Mouse (Mus musculus): ENCODE measurements around the gene Antxr2. TPM values are rescaled to one million over a fixed set of nuclear protein-coding genes. Genes with fewer than 3 reads are reported as not detected.

The Antxr2 gene
- polyA plus RNA-seq, 1 experiment from 2014 or later: 6.0 TPM

GRCm38 (mm10) chr5:98025921-98026320 lies 4.9 kb downstream of the Antxr2 start:
- no peak for ATAC-seq (ENCODE audit: insufficient read depth)
- Histone ChIP-seq H3K36me3 (replicated peaks) (no peaks in the 10 kb centered on the region; the same call in 1 of the 2 replicates), H3K4me3 (replicated peaks) (no peak overlapping the region), H3K9ac (no peak overlapping the region), H3K4me2 (no peak overlapping the region), H3K4me1 (replicated peaks) (peaks cover 7% of the 10 kb centered on the region; the same call in 1 of the 2 replicates), H3K27ac (replicated peaks) (no peak overlapping the region), H3K9me3 (replicated peaks) (no peaks in the 10 kb centered on the region), H3K27me3 (peaks cover 7% of the 10 kb centered on the region; the same call in 1 of the 2 replicates)
- 65% methylated on average over 2 of the region's 2 CpGs for WGBS (ENCODE audit: insufficient replicate concordance)

DNA sequence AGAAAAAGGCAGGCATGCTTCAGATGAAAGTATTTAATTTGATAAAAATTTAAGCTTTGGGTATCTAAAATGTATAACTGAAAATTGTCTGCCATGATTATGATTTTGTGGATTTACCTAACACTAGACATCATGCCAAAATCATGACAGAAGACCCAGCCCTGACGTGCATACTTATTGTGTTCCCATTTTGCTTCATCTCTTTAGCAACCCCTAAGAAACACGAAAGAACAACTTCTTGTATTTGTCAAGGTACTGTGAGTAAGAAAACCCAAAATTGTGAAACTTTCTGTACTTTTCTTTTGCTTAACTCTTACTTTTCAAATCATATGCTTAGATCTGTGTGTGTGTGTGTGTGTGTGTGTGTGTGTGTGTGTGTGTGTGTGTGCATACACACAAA lies 6.3 kb downstream of the Antxr2 start:
- 62% methylated on average over 2 of the region's 2 CpGs for WGBS (ENCODE audit: insufficient replicate concordance)
- Histone ChIP-seq H3K4me1 (replicated peaks) (peaks cover 7% of the 10 kb centered on the region; the same call in 1 of the 2 replicates), H3K4me2 (no peak overlapping the region), H3K4me3 (replicated peaks) (no peak overlapping the region), H3K27me3 (no peaks in the 10 kb centered on the region), H3K9me3 (replicated peaks) (no peaks in the 10 kb centered on the region), H3K27ac (replicated peaks) (no peak overlapping the region), H3K9ac (no peak overlapping the region), H3K36me3 (replicated peaks) (no peaks in the 10 kb centered on the region; the same call in 1 of the 2 replicates)
- no peak for ATAC-seq (ENCODE audit: insufficient read depth)

- H3K36me3 ChIP-seq (replicated peaks): no peaks in the 10 kb centered on the region; the same call in 1 of the 2 replicates
- ATAC-seq (ENCODE audit: insufficient read depth): no peak
Measured at GRCm38 (mm10) chr5:98021518-98021917, 9.3 kb downstream of the Antxr2 start.

GRCm38 (mm10) chr5:98020658-98021057 lies 10.2 kb downstream of the Antxr2 start:
- H3K27me3 ChIP-seq: no peaks in the 10 kb centered on the region
- H3K9ac ChIP-seq: no peak overlapping the region
- H3K4me2 ChIP-seq: no peak overlapping the region
- no peak overlapping the region for H3K27ac ChIP-seq (replicated peaks)
- no peak for ATAC-seq (ENCODE audit: insufficient read depth)
- H3K9me3 ChIP-seq (replicated peaks): no peaks in the 10 kb centered on the region
- no peaks in the 10 kb centered on the region for H3K36me3 ChIP-seq (replicated peaks)
- no peaks in the 10 kb centered on the region for H3K4me1 ChIP-seq (replicated peaks)
- H3K4me3 ChIP-seq (replicated peaks): no peak overlapping the region

More at GRCm38 (mm10) chr5:98021518-98021917, 9.3 kb downstream of the Antxr2 start:
- no peaks in the 10 kb centered on the region for H3K9me3 ChIP-seq (replicated peaks)
- WGBS (ENCODE audit: insufficient replicate concordance): 76% methylated on average over 4 of the region's 4 CpGs
- H3K4me1 ChIP-seq (replicated peaks): no peaks in the 10 kb centered on the region
- H3K4me2 ChIP-seq: no peak overlapping the region
- no peak overlapping the region for H3K27ac ChIP-seq (replicated peaks)
- H3K4me3 ChIP-seq (replicated peaks): no peak overlapping the region
- H3K27me3 ChIP-seq: no peaks in the 10 kb centered on the region
- H3K9ac ChIP-seq: no peak overlapping the region

GRCm38 (mm10) chr5:98019396-98019795 lies 11.4 kb downstream of the Antxr2 start:
- no peaks in the 10 kb centered on the region for H3K27me3 ChIP-seq
- H3K9ac ChIP-seq: no peak overlapping the region
- no peak overlapping the region for H3K27ac ChIP-seq (replicated peaks)
- no peak for ATAC-seq (ENCODE audit: insufficient read depth)
- no peak overlapping the region for H3K4me3 ChIP-seq (replicated peaks)
- no peak overlapping the region for H3K4me2 ChIP-seq
- WGBS (ENCODE audit: insufficient replicate concordance): 52% methylated on average over 1 of the region's 1 CpGs
- H3K4me1 ChIP-seq (replicated peaks): no peaks in the 10 kb centered on the region
- no peaks in the 10 kb centered on the region for H3K36me3 ChIP-seq (replicated peaks)
- no peaks in the 10 kb centered on the region for H3K9me3 ChIP-seq (replicated peaks)

GRCm38 (mm10) chr5:98018162-98018561 lies 12.7 kb downstream of the Antxr2 start:
- Histone ChIP-seq H3K27me3 (no peaks in the 10 kb centered on the region), H3K27ac (replicated peaks) (no peak overlapping the region), H3K4me3 (replicated peaks) (no peak overlapping the region), H3K9ac (no peak overlapping the region), H3K4me1 (replicated peaks) (no peaks in the 10 kb centered on the region), H3K9me3 (replicated peaks) (no peaks in the 10 kb centered on the region), H3K36me3 (replicated peaks) (no peaks in the 10 kb centered on the region), H3K4me2 (no peak overlapping the region)
- ATAC-seq (ENCODE audit: insufficient read depth): no peak; the same call in 1 of the 2 replicates
- WGBS (ENCODE audit: insufficient replicate concordance): 18% methylated on average over 6 of the region's 6 CpGs

- H3K4me3 ChIP-seq (replicated peaks): no peak overlapping the region
- no peak for ATAC-seq (ENCODE audit: insufficient read depth)
- H3K9ac ChIP-seq: no peak overlapping the region
- no peak overlapping the region for H3K27ac ChIP-seq (replicated peaks)
- no peaks in the 10 kb centered on the region for H3K9me3 ChIP-seq (replicated peaks)
- H3K27me3 ChIP-seq: no peaks in the 10 kb centered on the region
- no peaks in the 10 kb centered on the region for H3K36me3 ChIP-seq (replicated peaks)
- H3K4me1 ChIP-seq (replicated peaks): no peaks in the 10 kb centered on the region
- 40% methylated on average over 20 of the region's 20 CpGs for WGBS (ENCODE audit: insufficient replicate concordance)
- no peak overlapping the region for H3K4me2 ChIP-seq
Measured at GRCm38 (mm10) chr5:98016247-98017203, 14.3 kb downstream of the Antxr2 start.

DNA sequence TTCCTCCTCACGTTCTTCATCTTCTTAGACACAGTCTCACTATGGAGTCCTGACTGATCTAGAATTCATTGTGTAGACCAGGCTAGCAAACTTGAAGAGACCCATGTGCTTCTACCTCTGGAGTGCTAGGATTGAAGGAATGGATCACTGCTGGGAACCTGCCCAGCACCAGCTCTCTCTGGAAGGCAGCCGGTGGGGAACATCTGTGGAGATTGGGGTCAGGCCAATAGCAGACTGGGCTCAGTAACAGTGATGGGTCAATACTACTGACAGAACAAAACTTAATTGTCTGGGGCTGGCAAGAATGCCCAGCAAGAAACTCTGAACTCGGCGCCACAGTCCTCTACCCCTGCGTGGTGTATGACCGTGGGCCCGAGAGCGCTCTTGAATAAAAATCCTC lies 25.1 kb downstream of the Antxr2 start:
- Histone ChIP-seq H3K9ac (no peak overlapping the region), H3K27ac (replicated peaks) (no peak overlapping the region), H3K4me1 (replicated peaks) (no peaks in the 10 kb centered on the region), H3K9me3 (replicated peaks) (no peaks in the 10 kb centered on the region), H3K4me3 (replicated peaks) (no peak overlapping the region), H3K4me2 (no peak overlapping the region), H3K36me3 (replicated peaks) (0 out of 2 replicates have a peak, but pooled peaks cover 6% of the 10 kb centered on the region), H3K27me3 (no peaks in the 10 kb centered on the region)
- WGBS (ENCODE audit: insufficient replicate concordance): 77% methylated on average over 8 of the region's 8 CpGs
- no peak for ATAC-seq (ENCODE audit: insufficient read depth)

GRCm38 (mm10) chr5:97999261-97999824 lies 31.5 kb downstream of the Antxr2 start:
- H3K4me3 ChIP-seq (replicated peaks): no peak overlapping the region
- no peak overlapping the region for H3K27ac ChIP-seq (replicated peaks)
- H3K36me3 ChIP-seq (replicated peaks): no peaks in the 10 kb centered on the region
- H3K4me1 ChIP-seq (replicated peaks): no peaks in the 10 kb centered on the region
- H3K4me2 ChIP-seq: no peak overlapping the region
- no peak for ATAC-seq (ENCODE audit: insufficient read depth)
- no peaks in the 10 kb centered on the region for H3K27me3 ChIP-seq
- H3K9ac ChIP-seq: no peak overlapping the region
- H3K9me3 ChIP-seq (replicated peaks): no peaks in the 10 kb centered on the region
- WGBS (ENCODE audit: insufficient replicate concordance): 58% methylated on average over 2 of the region's 2 CpGs

DNA sequence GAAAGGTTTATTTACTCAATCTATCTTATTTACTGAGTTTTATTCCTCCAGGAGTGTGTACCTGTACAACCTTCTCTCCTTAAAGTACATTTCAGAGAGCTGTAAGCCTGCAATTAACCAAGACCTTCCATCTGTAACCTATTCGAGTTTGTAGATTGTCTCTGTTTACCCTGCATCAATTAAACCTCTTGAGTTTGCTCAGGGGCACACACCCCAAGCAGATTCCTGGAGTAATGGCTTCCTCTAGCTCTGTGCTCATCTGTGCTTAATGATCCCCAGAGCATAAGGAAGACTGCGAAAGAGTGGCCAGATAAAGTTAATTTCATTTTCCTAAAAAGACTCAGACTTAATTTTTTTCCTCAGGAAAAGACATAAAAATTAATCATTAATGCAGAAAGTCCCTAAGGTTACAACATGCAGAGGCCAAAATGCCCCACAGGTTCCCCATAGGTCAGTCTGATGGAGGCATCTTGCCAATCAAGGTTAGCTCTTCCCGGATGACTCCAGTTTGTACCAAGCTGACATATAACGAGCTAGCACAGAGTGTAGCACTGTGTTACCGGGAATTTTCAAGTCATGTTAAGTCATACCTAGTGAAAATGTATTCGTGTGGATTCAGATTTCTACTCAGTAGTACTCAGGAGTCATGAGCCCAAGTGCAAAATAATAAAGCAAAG lies 34.2 kb downstream of the Antxr2 start:
- no peaks in the 10 kb centered on the region for H3K36me3 ChIP-seq (replicated peaks)
- WGBS (ENCODE audit: insufficient replicate concordance): 61% methylated on average over 6 of the region's 6 CpGs
- H3K4me2 ChIP-seq: no peak overlapping the region
- H3K9ac ChIP-seq: no peak overlapping the region
- H3K4me3 ChIP-seq (replicated peaks): no peak overlapping the region
- H3K27me3 ChIP-seq: no peaks in the 10 kb centered on the region
- ATAC-seq (ENCODE audit: insufficient read depth): no peak
- H3K4me1 ChIP-seq (replicated peaks): no peaks in the 10 kb centered on the region
- H3K27ac ChIP-seq (replicated peaks): no peak overlapping the region
- H3K9me3 ChIP-seq (replicated peaks): no peaks in the 10 kb centered on the region

GRCm38 (mm10) chr5:97995881-97996280 lies 35.0 kb downstream of the Antxr2 start:
- WGBS (ENCODE audit: insufficient replicate concordance): 73% methylated on average over 4 of the region's 4 CpGs
- Histone ChIP-seq H3K36me3 (replicated peaks) (no peaks in the 10 kb centered on the region), H3K27ac (replicated peaks) (no peak overlapping the region), H3K4me2 (no peak overlapping the region), H3K4me1 (replicated peaks) (no peaks in the 10 kb centered on the region), H3K9me3 (replicated peaks) (no peaks in the 10 kb centered on the region), H3K27me3 (no peaks in the 10 kb centered on the region), H3K9ac (no peak overlapping the region), H3K4me3 (replicated peaks) (no peak overlapping the region)
- ATAC-seq (ENCODE audit: insufficient read depth): no peak

Data from liver, embryonic 15.5 days (tissue).